Mouse (Mus musculus): ENCODE results near the gene Krtcap2.

GRCm38 (mm10) chr3:89292303-89292702 lies 46.5 kb downstream of the Krtcap2 start:
- TF ChIP-seq CTCF (conservative IDR thresholded peaks at IDR 0.05; ENCODE audit: low read length) (no peak), POU5F1 (IDR thresholded peaks at IDR 0.05; ENCODE audit: borderline replicate concordance, low read length) (no peak)

Data from E14TG2a.4 (cell line).